Mouse (Mus musculus): ENCODE measurements around the gene F2rl3.

The F2rl3 gene

DNA sequence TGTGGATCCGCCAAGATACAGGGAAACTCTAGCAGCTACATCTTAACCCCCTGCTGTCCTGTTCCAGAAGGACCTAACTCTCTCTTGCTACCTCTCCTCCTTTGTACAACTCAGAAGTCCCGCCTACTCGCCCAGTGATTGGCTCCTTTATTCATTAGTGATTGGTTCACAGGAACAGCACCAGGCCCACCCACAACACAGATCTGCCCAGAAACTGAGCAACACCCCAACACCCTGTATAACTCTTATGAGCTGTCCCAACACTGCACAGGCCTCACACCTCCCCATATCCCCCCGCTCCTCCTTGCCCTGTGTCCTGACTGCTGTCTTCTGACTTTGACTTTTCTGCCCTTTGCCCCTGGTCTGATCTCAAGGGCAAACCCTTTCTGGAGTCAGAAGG lies 4.0 kb downstream of the F2rl3 start:
- DNase-seq (ENCODE audit: low read depth, low spot score), result no peak

DNA sequence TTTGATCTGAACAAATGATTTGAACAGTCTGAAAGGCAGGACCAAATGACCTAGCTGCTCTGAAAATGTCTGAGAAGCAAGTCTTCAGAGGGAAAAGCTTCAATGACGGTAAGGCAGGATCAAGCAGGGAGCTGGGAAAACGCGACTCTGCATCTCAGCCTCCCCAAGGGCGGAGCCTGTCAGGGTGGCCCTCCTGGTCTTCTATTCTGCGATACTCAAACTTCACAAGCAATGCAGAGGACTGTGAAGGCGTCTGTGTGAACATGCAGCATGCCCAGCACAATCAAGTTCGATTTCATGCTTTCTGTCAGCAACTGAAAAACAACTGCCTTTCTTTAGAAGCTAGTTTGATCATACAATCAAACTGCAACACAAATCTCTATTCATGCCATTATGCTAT lies 5.1 kb downstream of the F2rl3 start:
- DNase-seq (ENCODE audit: low read depth, low spot score), result no peak

DNA sequence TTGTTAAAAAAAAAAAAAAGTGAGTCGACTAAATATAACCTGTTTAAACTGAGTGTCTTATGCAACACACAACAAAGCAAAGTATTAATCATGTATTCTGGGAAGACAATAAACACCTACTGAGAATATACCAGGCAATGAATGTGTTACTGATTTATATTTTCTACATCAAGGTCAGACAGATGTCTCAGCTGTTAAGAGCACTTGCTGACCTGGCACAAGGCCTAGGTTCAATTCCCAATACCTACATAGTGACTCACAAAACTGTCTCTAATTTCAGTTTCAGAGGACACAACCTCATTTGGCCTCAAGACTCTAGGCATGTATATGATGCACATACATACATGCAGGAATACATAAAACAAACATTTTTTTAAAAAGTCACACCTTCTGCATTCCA lies 16.1 kb downstream of the F2rl3 start:
- peak; percentile 60 for DNase-seq (ENCODE audit: low read depth, low spot score)

DNA sequence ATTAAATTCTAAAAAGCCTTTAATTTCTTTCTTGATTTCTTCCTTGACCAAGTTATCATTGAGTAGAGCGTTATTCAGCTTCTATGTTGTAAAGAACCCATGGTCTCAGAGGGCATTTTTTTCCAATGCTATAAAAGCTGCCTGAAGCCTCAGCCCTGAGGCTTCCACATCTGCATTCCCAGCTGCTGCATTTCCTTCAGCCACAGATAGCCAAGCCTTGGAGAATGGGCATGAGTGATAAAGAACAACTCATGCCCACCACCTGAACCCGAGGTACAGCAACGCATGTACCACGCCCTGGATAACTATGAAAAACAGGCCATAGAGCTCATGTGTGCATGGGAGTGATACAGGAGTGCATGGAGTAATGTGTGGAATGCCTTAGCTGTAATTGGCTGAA lies 19.0 kb downstream of the F2rl3 start:
- no peak for DNase-seq (ENCODE audit: low read depth, low spot score)

DNA sequence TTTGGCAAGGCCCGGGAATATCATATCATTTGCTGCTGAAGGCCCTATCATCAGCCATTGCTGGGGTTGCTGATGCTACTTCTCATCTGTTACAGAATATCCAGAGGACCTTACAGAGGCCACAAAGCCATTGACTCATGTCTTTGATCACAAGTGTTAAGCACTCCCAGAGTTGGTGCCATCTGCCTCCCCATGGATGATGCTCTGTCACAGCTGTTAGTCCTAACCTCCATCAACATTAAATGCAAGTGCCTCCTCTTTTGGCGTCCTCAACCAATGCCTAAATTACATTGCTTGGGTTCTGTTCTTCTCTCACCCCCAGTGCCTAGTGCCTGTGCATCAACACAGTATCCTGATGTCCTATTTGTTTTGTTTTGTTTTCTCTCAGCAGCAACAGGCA lies 39.9 kb downstream of the F2rl3 start:
- DNase-seq (ENCODE audit: low read depth, low spot score), result no peak

DNA sequence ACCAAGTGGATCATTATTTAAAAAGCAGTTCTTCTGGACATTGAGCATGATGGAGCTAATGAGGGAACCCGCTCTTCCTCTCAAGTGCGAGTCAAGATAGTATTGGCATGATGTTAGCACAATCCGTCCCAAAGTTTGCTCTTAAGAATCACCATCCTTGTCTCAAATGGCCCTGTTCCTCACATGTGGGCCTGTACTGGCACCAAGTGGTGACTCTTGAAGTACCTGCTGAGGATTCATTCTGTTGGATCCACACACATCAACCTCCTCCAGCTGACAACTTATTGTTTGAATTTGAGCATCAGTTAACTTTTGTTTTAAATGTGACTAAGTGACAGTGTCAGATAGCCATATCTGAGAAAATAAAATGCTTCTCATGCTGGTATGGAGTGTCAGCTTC lies 51.0 kb downstream of the F2rl3 start:
- no peak for DNase-seq (ENCODE audit: low read depth, low spot score)
